Mouse (Mus musculus): ENCODE measurements around the gene BC028528. TPM values are rescaled to one million over a fixed set of nuclear protein-coding genes. Genes with fewer than 3 reads are reported as not detected.

Gene BC028528
- total RNA-seq, 2 experiments from 2014 or later = 4.2 to 6.5 TPM

Other genes with a start within 250 kb of the BC028528 start
- 10 to 100 TPM; 54.6 to 61.6 TPM for gene Mcl1, start 233.2 kb downstream of the BC028528 start, total RNA-seq (2021)
- gene Adamtsl4, start 204.1 kb downstream of the BC028528 start, total RNA-seq (2021) = 1 to 10 TPM; 3.7 to 4.0 TPM
- gene Ecm1, start 152.4 kb downstream of the BC028528 start, total RNA-seq (2021) = 1 to 10 TPM; 7.8 to 10.0 TPM
- 10 to 100 TPM; 37.8 to 44.3 TPM for gene Tars2, start 131.8 kb downstream of the BC028528 start, total RNA-seq (2021)
- 10 to 100 TPM; 62.3 to 69.6 TPM for gene Rprd2, start 73.1 kb downstream of the BC028528 start, total RNA-seq (2021)
- 10 to 100 TPM; 29.2 to 33.7 TPM for gene Prpf3, start 36.1 kb downstream of the BC028528 start, total RNA-seq (2021)
- gene Mrps21, start 20.5 kb downstream of the BC028528 start, total RNA-seq (2021) = 100 to 1,000 TPM; 151 to 172 TPM
- 10 to 100 TPM in 1 of 2 experiments, 1 to 10 TPM in 1; 9.4 to 11.5 TPM for gene Ciart, start 9.8 kb downstream of the BC028528 start, total RNA-seq (2021)
- gene Aph1a, start 2.0 kb upstream of the BC028528 start, total RNA-seq (2021) = 10 to 100 TPM; 71.6 to 76.2 TPM
- 10 to 100 TPM; 12.7 to 13.4 TPM for gene Car14, start 12.7 kb upstream of the BC028528 start, total RNA-seq (2021)
- 10 to 100 TPM; 73.8 to 73.9 TPM for gene Anp32e, start 37.2 kb upstream of the BC028528 start, total RNA-seq (2021)
- 10 to 100 TPM; 37.0 to 41.3 TPM for gene Plekho1, start 104.0 kb upstream of the BC028528 start, total RNA-seq (2021)
- 10 to 100 TPM; 42.2 to 45.0 TPM for gene Vps45, start 166.5 kb upstream of the BC028528 start, total RNA-seq (2021)
- 10 to 100 TPM; 31.9 to 33.6 TPM for gene Otud7b, start 212.5 kb upstream of the BC028528 start, total RNA-seq (2021)

Measured in layer of hippocampus, postnatal 25 days (tissue).